Mouse (Mus musculus) MN1 (cell line): ENCODE data around the gene Itgb1.

Source experiments
- DNase-seq: peaks from one replicate; pipeline ENCODE4 v3.0.0-alpha.2; 2016; ENCODE audit warnings: low spot score

Gene Itgb1

DNA sequence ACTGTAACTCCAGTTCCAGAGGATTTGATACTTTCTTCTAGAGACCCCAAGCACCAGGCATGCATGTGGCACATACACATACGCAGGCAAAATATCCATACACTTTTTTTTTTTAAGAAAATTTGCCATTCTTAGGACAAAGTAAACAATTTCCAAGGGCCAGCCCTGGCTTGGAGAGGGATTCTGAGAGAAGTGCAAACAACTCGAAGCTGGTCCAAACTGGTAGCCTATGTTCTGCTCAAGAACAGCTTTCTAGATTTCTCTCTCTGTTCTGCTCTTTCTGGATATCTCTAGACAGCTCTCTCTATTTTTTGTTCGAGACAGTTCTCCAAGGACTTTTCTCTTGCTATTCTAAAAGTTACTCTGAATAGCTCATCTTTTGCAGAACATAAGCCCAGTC is 3.5 kb upstream of the Itgb1 start:
- no peak for DNase-seq

DNA sequence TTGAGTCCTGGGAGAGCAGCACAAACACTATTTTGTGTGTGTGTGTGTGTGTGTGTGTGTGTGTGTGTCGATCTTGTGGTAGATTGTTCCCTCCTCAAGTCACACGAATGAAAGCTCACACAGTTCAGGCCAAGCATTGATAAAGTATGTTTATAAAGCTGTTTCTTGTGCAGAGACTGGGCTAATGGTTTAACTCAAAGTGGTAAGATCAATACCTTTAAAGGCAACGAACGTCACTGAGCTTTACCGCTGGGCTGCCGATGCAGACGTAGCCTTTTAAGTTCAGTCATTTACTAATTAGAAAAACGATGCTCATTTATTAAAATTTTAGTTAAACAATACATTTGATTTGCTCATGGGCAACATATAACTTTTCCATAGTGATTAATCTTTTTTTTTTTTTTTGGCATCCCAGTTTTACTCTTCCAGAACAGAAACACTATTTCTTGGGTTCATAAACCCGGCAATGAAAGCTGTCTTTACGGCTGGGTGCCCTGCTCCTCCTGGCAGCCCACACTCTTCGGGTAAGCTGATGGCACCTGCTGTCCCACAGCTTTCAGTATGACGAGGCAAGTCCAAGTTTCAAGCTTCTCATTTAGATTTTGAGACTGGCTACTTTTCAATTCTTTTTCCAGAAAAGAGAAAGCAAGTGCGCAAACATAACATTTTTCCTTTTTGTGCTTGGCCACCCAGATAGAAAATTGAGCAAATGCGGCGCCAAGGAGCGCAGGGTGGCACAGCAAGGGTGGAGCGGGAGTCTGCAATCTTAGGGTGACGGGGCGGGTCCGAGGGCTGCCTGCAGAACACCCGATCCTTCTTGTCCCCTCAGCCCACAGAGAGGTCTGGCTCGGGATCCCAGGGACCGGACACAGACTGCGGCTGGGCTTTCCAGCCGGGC is 596 bp upstream of the Itgb1 start:
- DNase-seq: peak; percentile 69

DNA sequence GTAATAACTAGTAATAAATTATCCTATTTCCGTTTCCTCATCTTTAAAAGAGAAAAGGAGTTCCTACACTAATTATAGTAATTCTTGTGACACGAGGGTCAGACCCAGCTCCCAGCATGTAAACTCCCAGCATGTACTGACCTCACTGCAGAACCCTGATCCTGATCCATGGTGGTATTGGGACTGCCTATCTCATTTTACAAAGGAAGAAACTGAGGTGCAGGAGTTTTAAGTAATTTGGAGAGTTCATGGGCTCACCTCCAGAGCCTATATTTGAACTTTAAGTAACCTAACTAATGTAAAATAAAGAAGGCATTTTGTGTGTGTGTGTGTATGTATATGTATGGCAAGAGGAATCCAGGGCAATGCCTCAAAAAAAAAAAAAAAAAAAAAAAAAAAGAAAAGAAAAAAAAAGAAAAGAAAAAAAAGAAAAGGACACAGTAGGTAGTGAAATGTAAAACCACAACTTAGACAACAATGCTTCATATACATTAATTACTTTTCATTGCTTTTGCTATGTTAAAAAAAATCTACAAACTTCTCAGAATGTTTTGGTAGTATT is 1.1 kb downstream of the Itgb1 start:
- DNase-seq: no peak

DNA sequence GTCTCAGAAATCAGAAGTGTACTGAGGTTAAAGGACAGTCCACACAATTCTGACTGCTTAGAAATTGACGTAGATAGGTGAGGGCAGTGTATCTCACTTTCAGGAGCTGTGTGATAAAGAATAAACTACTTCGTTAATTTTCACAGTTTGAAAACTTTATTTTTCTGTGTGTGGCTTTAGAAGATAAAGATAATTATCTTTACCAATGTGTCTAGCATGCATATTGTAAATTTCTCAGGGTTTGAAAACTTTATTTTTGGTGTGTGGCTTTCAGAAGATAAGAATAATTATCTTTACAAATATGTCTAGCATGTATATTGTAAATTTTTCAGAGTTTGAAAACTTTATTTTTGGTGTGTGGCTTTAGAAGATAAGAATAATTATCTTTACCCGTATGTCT is 3.2 kb downstream of the Itgb1 start:
- no peak for DNase-seq

GRCm38 (mm10) chr8:128690056-128690455 is 4.6 kb downstream of the Itgb1 start:
- DNase-seq: no peak

GRCm38 (mm10) chr8:128696701-128697397 is 11.4 kb downstream of the Itgb1 start:
- no peak for DNase-seq

GRCm38 (mm10) chr8:128697945-128698344 is 12.5 kb downstream of the Itgb1 start:
- DNase-seq: no peak

DNA sequence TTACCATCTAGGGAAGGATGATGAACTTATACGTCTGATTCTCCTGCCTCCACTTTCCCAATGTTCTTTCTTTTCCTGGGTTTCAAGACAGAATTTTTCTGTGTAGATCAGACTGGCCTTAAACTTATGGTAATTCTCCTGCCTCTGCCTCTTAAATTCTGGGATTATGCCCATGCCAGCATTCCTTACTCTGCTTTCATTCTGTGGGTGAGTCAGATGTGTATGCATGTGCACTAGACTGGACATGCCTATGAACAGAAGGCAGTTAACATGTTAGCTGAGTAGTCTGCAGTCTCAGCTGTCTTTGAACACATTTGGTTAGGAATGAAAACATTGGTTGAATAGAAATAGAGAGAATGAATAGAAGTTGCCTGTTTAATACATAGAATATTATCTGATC is 18.9 kb downstream of the Itgb1 start:
- DNase-seq: no peak

DNA sequence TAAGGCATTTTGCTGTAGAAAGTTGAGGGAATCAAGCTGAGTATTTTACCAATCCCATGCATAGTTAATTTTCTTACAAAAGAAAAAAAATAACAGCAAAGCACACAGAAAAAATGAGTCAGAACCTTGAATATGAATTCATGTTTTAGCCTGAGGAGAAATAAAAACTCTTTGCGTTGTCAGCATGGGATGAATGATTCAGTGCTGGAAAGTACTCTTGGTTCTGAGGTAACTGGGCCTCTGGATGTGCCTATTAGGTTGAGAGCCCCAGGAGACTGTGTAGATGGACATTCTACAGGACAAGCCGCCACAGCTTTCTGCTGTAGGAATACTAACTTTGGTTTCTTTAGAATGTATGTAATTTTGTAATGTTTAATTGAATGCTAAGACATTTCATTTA is 19.4 kb downstream of the Itgb1 start:
- DNase-seq: no peak

- DNase-seq: peak; percentile 77
Measured at GRCm38 (mm10) chr8:128709261-128709660, 23.8 kb downstream of the Itgb1 start.

- no peak for DNase-seq
Measured at GRCm38 (mm10) chr8:128716184-128716583, 30.7 kb downstream of the Itgb1 start.

DNA sequence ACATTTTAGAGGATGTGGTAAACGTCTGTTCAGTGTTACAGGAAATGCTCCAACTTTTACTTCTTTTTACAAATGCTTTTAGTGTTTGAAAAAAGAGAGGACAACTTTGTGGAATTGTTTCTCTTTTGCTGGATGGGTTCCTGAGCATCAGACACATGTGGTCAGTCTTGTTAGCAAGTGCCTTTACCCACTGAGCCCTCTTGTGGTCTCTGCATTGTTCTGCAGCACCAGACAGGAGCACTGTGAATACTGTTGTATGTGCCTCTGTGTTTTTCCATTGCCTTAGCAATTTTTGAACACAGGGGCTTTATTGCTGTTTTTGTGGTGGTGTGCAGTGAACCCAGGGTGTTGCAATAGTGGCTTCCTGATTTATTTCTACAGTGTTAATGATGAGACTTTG is 39.4 kb downstream of the Itgb1 start:
- peak; percentile 74 for DNase-seq

GRCm38 (mm10) chr8:128727213-128727612 is 41.8 kb downstream of the Itgb1 start:
- DNase-seq: no peak

GRCm38 (mm10) chr8:128732254-128732653 is 46.8 kb downstream of the Itgb1 start:
- peak; percentile 19 for DNase-seq

GRCm38 (mm10) chr8:128734118-128734517 is 48.7 kb downstream of the Itgb1 start:
- DNase-seq: no peak

DNA sequence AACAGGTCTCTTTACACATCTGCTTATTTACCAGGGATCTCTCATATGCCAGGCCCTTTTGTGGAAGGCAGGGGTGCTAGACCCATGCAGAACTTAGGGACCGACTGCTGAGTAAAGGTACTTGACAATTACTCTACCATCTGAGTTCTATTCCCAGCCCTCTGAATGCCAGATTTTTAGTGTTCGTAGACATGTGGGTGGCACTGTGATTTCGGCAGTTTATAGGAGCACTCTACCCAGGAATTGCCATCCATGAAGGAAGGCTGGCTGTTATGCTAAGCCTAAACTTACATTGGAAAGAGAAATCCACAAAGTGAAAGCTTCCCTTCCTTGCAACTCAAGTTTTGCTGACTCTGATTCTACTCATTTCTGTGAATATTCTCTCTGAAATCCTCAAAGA is 50.2 kb downstream of the Itgb1 start:
- DNase-seq: no peak
